Mouse (Mus musculus) kidney, embryonic 16.5 days (tissue): ENCODE data around the gene Mvb12b. TPM values are rescaled to one million over a fixed set of nuclear protein-coding genes. Genes with fewer than 3 reads are reported as not detected.

Experiments used
- ATAC-seq: fragments of 200-750 bp; cut with Nextera tagmentation; 2 replicates; pipeline ENCODE4 v1.8.0; 2017; ENCODE audit warnings: moderate TSS enrichment; ENCODE audit not compliant: low FRiP score, low TSS enrichment
- H3K27ac ChIP-seq: fragments of 300-500 bp; sonication (generic); 2 replicates; pipeline ENCODE4 v1.5.1; 2014; ENCODE audit warnings: low read length
- H3K27me3 ChIP-seq: fragments of 300-500 bp; sonication (generic); 2 replicates; pipeline ENCODE4 v1.6.1; 2014; ENCODE audit warnings: low read length, control low read depth, mixed read lengths; ENCODE audit not compliant: insufficient read depth
- H3K36me3 ChIP-seq: fragments of 300-500 bp; sonication (generic); 2 replicates; pipeline ENCODE4 v1.6.1; 2014; ENCODE audit warnings: low read length, control low read depth, mixed read lengths; ENCODE audit not compliant: insufficient read depth
- H3K4me1 ChIP-seq: fragments of 300-500 bp; sonication (generic); 2 replicates; pipeline ENCODE4 v1.6.1; 2014; ENCODE audit warnings: low read length, control low read depth, mixed read lengths; ENCODE audit not compliant: insufficient read depth
- H3K4me2 ChIP-seq: fragments of 300-500 bp; sonication (generic); replicated peaks from 2 replicates; pipeline ENCODE4 v1.6.1; 2014; ENCODE audit warnings: low read depth, low read length
- H3K4me3 ChIP-seq: fragments of 300-500 bp; sonication (generic); 2 replicates; pipeline ENCODE4 v1.5.1; 2014; ENCODE audit warnings: mild to moderate bottlenecking, low read length
- H3K9ac ChIP-seq: fragments of 300-500 bp; sonication (generic); replicated peaks from 2 replicates; pipeline ENCODE4 v1.6.1; 2014; ENCODE audit warnings: low read length
- H3K9me3 ChIP-seq: fragments of 300-500 bp; sonication (generic); 2 replicates; pipeline ENCODE4 v1.6.1; 2016; ENCODE audit warnings: low read length, control low read depth
- WGBS: fragments of 180-500 bp; shearing (Covaris S2); extraction: QIAGEN DNeasy Blood & Tissue Kit; methylation state at CpG from one replicate; pipeline ENCODE4 v1.1.7; 2014; 5-methylcytosine and 5-hydroxymethylcytosine counted together
- polyA plus RNA-seq: library from polyadenylated mRNA; unstranded; fragments of >200 nt; fragmentation: Nextera tagmentation; extraction: Ambion mirVana; gene quantifications from 2 replicates; pipeline ENCODE4 v1.2.1, GENCODE M21; 2015

The Mvb12b gene
- polyA plus RNA-seq, 1 experiment from 2014 or later: 14.2 TPM

DNA sequence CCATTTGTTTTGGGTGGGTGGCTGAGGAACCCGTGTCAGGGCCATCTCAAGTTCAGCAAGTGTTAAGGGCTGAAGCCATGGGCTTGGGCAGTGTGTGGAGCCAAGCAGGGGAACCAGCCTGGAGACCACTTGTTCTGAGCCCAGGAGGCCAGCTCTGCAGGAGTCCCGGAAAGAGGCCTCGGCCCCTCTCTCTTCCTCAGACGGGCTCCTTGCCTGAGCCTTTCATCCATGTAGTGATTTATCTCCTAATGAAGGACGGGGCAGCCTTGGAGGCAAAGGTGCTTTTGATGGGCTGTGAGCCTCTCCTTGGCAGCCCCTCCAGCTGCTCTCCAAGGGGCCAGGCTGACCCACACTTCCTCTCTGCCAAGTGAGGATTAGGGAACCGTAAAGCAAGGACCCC is 204.7 kb downstream of the Mvb12b start:
- Histone ChIP-seq H3K27ac (no peak overlapping the region), H3K4me2 (no peak overlapping the region), H3K4me3 (no peak overlapping the region), H3K9me3 (0 out of 2 replicates have a peak, but pooled peaks cover 3% of the 10 kb centered on the region), H3K9ac (no peak overlapping the region), H3K36me3 (no peaks in the 10 kb centered on the region), H3K27me3 (no peaks in the 10 kb centered on the region), H3K4me1 (no peaks in the 10 kb centered on the region)
- WGBS: 15% methylated on average over 6 of the region's 6 CpGs
- no peak for ATAC-seq

DNA sequence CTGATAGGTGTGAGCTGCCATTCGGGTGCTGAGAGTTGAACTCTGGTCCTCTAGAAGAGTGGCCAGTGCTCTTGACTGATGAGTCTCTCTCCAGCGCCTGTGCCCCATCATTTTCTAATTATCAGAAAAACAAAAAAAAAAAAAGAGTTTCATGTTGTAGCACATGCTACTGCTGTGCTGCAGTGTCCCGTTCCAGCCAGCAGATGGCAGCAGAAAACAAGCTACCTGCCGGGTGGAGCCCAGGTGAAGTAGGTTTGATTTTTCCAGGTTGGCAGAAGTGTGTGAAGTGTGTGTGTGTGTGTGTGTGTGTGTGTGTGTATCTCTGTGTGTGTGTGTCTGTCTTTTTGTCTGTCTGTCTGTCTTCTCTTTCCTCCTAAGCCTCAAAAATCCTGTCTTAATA is 205.5 kb downstream of the Mvb12b start:
- 11% methylated on average over 4 of the region's 4 CpGs for WGBS

More for the DNA sequence above, 205.5 kb downstream of the Mvb12b start:
- no peak overlapping the region for H3K4me2 ChIP-seq
- no peak for ATAC-seq
- no peaks in the 10 kb centered on the region for H3K27me3 ChIP-seq
- no peak overlapping the region for H3K4me3 ChIP-seq
- no peak overlapping the region for H3K9ac ChIP-seq
- H3K9me3 ChIP-seq: 0 out of 2 replicates have a peak, but pooled peaks cover 2% of the 10 kb centered on the region
- H3K36me3 ChIP-seq: no peaks in the 10 kb centered on the region
- H3K4me1 ChIP-seq: no peaks in the 10 kb centered on the region
- no peak overlapping the region for H3K27ac ChIP-seq

Other genes with a start within 250 kb of the Mvb12b start
- gene Lmx1b, start 247.4 kb downstream of the Mvb12b start, polyA plus RNA-seq: 0.94 and 1.3 TPM in 2 replicates